Mouse (Mus musculus) hindbrain, embryonic 14.5 days (tissue): ENCODE measurements around the gene Nmt1. TPM values are rescaled to one million over a fixed set of nuclear protein-coding genes. Genes with fewer than 3 reads are reported as not detected.
A peak's percentile ranks its signal among the peaks of the same experiment; 100 is the strongest.

Source experiments
- ATAC-seq: fragments of 200-750 bp; cut with Nextera tagmentation; 2 replicates; pipeline ENCODE4 v1.8.0; 2017; ENCODE audit warnings: moderate number of reproducible peaks, mild to moderate bottlenecking, moderate TSS enrichment, moderate library complexity; ENCODE audit not compliant: low FRiP score
- DNase-seq: peaks from one replicate; pipeline ENCODE4 v3.0.0-alpha.2; 2015; ENCODE audit warnings: low spot score
- H3K27ac ChIP-seq: fragments of 300-500 bp; sonication (generic); 2 replicates; pipeline ENCODE4 v1.5.1; 2014; ENCODE audit warnings: mild to moderate bottlenecking, moderate library complexity
- H3K27me3 ChIP-seq: fragments of 300-500 bp; sonication (generic); 2 replicates; pipeline ENCODE4 v1.6.1; 2014; ENCODE audit warnings: mild to moderate bottlenecking, low read length, mixed read lengths; ENCODE audit not compliant: control insufficient read depth, insufficient read depth
- H3K36me3 ChIP-seq: fragments of 300-500 bp; sonication (generic); replicated peaks from 2 replicates; pipeline ENCODE4 v1.6.1; 2014; ENCODE audit not compliant: control insufficient read depth, insufficient read depth
- H3K4me1 ChIP-seq: fragments of 300-500 bp; sonication (generic); replicated peaks from 2 replicates; pipeline ENCODE4 v1.6.1; 2014; ENCODE audit warnings: antibody characterized with exemption, low read length, mixed read lengths; ENCODE audit not compliant: control insufficient read depth, insufficient read depth
- H3K4me2 ChIP-seq: fragments of 300-500 bp; sonication (generic); replicated peaks from 2 replicates; pipeline ENCODE4 v1.6.1; 2014; ENCODE audit warnings: mild to moderate bottlenecking, moderate library complexity
- H3K4me3 ChIP-seq: fragments of 300-500 bp; sonication (generic); replicated peaks from 2 replicates; pipeline ENCODE4 v1.5.1; 2014; ENCODE audit warnings: mild to moderate bottlenecking, low read length
- H3K9ac ChIP-seq: fragments of 300-500 bp; sonication (generic); 2 replicates; pipeline ENCODE4 v1.6.1; 2014
- H3K9me3 ChIP-seq: fragments of 300-500 bp; sonication (generic); 2 replicates; pipeline ENCODE4 v1.6.1; 2016; ENCODE audit warnings: low read length; ENCODE audit not compliant: control insufficient read depth
- WGBS: fragments of 180-500 bp; shearing (Covaris S2); extraction: QIAGEN DNeasy Blood & Tissue Kit; methylation state at CpG from one replicate; pipeline ENCODE4 v1.1.7; 2014; 5-methylcytosine and 5-hydroxymethylcytosine counted together
- polyA plus RNA-seq: library from polyadenylated mRNA; unstranded; fragments of >200 nt; fragmentation: Nextera tagmentation; extraction: Ambion mirVana; gene quantifications from 2 replicates; pipeline ENCODE4 v1.2.1, GENCODE M21; 2014

Nmt1 gene
- polyA plus RNA-seq, 1 experiment from 2014 or later, result 31.8 TPM

GRCm38 (mm10) chr11:103099352-103099940, 71.5 kb downstream of the Nmt1 start:
- Histone ChIP-seq H3K4me3 (no peak overlapping the region), H3K27ac (no peak overlapping the region), H3K27me3 (peaks cover 48% of the 10 kb centered on the region), H3K36me3 (no peaks in the 10 kb centered on the region), H3K4me2 (no peak overlapping the region), H3K9me3 (no peaks in the 10 kb centered on the region), H3K9ac (no peak overlapping the region), H3K4me1 (peaks cover 10% of the 10 kb centered on the region; the same call in 1 of the 2 replicates)
- DNase-seq (no peak), ATAC-seq (no peak)
- 59% methylated on average over 12 of the region's 12 CpGs for WGBS

GRCm38 (mm10) chr11:103100361-103100760, 72.4 kb downstream of the Nmt1 start:
- H3K27ac ChIP-seq, result no peak overlapping the region
- no peak overlapping the region for H3K4me3 ChIP-seq
- 73% methylated on average over 8 of the region's 8 CpGs for WGBS
- no peaks in the 10 kb centered on the region for H3K9me3 ChIP-seq
- ATAC-seq (no peak), DNase-seq (no peak)
- no peak overlapping the region for H3K4me2 ChIP-seq
- peaks cover 48% of the 10 kb centered on the region for H3K27me3 ChIP-seq
- H3K36me3 ChIP-seq, result no peaks in the 10 kb centered on the region
- peaks cover 10% of the 10 kb centered on the region; the same call in 1 of the 2 replicates for H3K4me1 ChIP-seq
- H3K9ac ChIP-seq, result no peak overlapping the region

GRCm38 (mm10) chr11:103101481-103101865, 73.5 kb downstream of the Nmt1 start, which contains the start of the genes Plcd3 and Acbd4:
Gene Plcd3, minus strand, starts transcription at chr11:103101658.
Gene Acbd4, plus strand, starts transcription at chr11:103101682.
- peak within 1 kb of the TSS; percentile 63 for H3K4me2 ChIP-seq
- peak; percentile 10; the same call in 1 of the 2 replicates for ATAC-seq
- peaks cover 10% of the 10 kb centered on the region; the same call in 1 of the 2 replicates for H3K4me1 ChIP-seq
- no peaks in the 10 kb centered on the region for H3K36me3 ChIP-seq
- peak; percentile 57 for DNase-seq
- no peaks in the 10 kb centered on the region for H3K9me3 ChIP-seq
- peak within 1 kb of the TSS; percentile 40 for H3K4me3 ChIP-seq
- WGBS, result under 1% methylated on average over 33 of the region's 34 CpGs
- peak within 1 kb of the TSS; percentile 49 for H3K9ac ChIP-seq
- no peak within 1 kb of the TSS for H3K27ac ChIP-seq
- peaks cover 46% of the 10 kb centered on the region for H3K27me3 ChIP-seq

GRCm38 (mm10) chr11:103101866-103102501, 74.0 kb downstream of the Nmt1 start:
- Histone ChIP-seq H3K4me2 (peak overlapping the region; percentile 63), H3K4me1 (peaks cover 10% of the 10 kb centered on the region; the same call in 1 of the 2 replicates), H3K27ac (no peak overlapping the region), H3K9ac (peak overlapping the region; percentile 49), H3K4me3 (peak overlapping the region; percentile 40), H3K36me3 (no peaks in the 10 kb centered on the region), H3K27me3 (peaks cover 43% of the 10 kb centered on the region), H3K9me3 (no peaks in the 10 kb centered on the region)
- DNase-seq (peak; percentile 58), ATAC-seq (peak; percentile 17; the same call in 1 of the 2 replicates)
- 4% methylated on average over 30 of the region's 30 CpGs for WGBS

- ATAC-seq, result peak; percentile 85
- H3K4me2 ChIP-seq, result peak overlapping the region; percentile 63
- peaks cover 38% of the 10 kb centered on the region for H3K27me3 ChIP-seq
- peaks cover 10% of the 10 kb centered on the region; the same call in 1 of the 2 replicates for H3K4me1 ChIP-seq
- peak; percentile 89 for DNase-seq
- H3K9me3 ChIP-seq, result no peaks in the 10 kb centered on the region
- H3K9ac ChIP-seq, result peak overlapping the region; percentile 49; the same call in 1 of the 2 replicates
- WGBS, result 1% methylated on average over 35 of the region's 35 CpGs
- H3K27ac ChIP-seq, result no peak overlapping the region
- H3K4me3 ChIP-seq, result peak overlapping the region; percentile 40
- H3K36me3 ChIP-seq, result no peaks in the 10 kb centered on the region
These were observed 74.8 kb downstream of the Nmt1 start for GRCm38 (mm10) chr11:103102725-103103349.

- H3K4me3 ChIP-seq, result no peak overlapping the region
- peak overlapping the region; percentile 63 for H3K4me2 ChIP-seq
- H3K9ac ChIP-seq, result no peak overlapping the region
- no peak overlapping the region for H3K27ac ChIP-seq
- 57% methylated on average over 8 of the region's 8 CpGs for WGBS
- peaks cover 10% of the 10 kb centered on the region; the same call in 1 of the 2 replicates for H3K4me1 ChIP-seq
- DNase-seq, result no peak
- H3K27me3 ChIP-seq, result peaks cover 38% of the 10 kb centered on the region
- no peak for ATAC-seq
- H3K36me3 ChIP-seq, result no peaks in the 10 kb centered on the region
- H3K9me3 ChIP-seq, result no peaks in the 10 kb centered on the region
These were observed 75.6 kb downstream of the Nmt1 start for GRCm38 (mm10) chr11:103103621-103104020.

- no peak overlapping the region for H3K4me3 ChIP-seq
- WGBS, result 76% methylated on average over 7 of the region's 7 CpGs
- H3K4me2 ChIP-seq, result no peak overlapping the region
- ATAC-seq, result no peak
- no peaks in the 10 kb centered on the region for H3K36me3 ChIP-seq
- DNase-seq, result no peak
- H3K27me3 ChIP-seq, result peaks cover 35% of the 10 kb centered on the region
- H3K9me3 ChIP-seq, result no peaks in the 10 kb centered on the region
- no peak overlapping the region for H3K9ac ChIP-seq
- peaks cover 10% of the 10 kb centered on the region; the same call in 1 of the 2 replicates for H3K4me1 ChIP-seq
- no peak overlapping the region for H3K27ac ChIP-seq
These were observed 76.5 kb downstream of the Nmt1 start for GRCm38 (mm10) chr11:103104469-103104868.

GRCm38 (mm10) chr11:103105180-103105725, 77.3 kb downstream of the Nmt1 start:
- no peaks in the 10 kb centered on the region for H3K9me3 ChIP-seq
- 69% methylated on average over 14 of the region's 14 CpGs for WGBS
- peaks cover 27% of the 10 kb centered on the region for H3K27me3 ChIP-seq
- no peak for DNase-seq
- no peak for ATAC-seq
- peaks cover 10% of the 10 kb centered on the region; the same call in 1 of the 2 replicates for H3K4me1 ChIP-seq
- no peak overlapping the region for H3K9ac ChIP-seq
- no peak overlapping the region for H3K4me3 ChIP-seq
- H3K4me2 ChIP-seq, result no peak overlapping the region
- no peak overlapping the region for H3K27ac ChIP-seq
- no peaks in the 10 kb centered on the region for H3K36me3 ChIP-seq

- peaks cover 25% of the 10 kb centered on the region for H3K27me3 ChIP-seq
- H3K9me3 ChIP-seq, result no peaks in the 10 kb centered on the region
- no peak overlapping the region for H3K4me3 ChIP-seq
- H3K36me3 ChIP-seq, result no peaks in the 10 kb centered on the region
- peaks cover 10% of the 10 kb centered on the region; the same call in 1 of the 2 replicates for H3K4me1 ChIP-seq
- no peak for DNase-seq
- WGBS, result 87% methylated on average over 6 of the region's 6 CpGs
- no peak overlapping the region for H3K27ac ChIP-seq
- no peak overlapping the region for H3K4me2 ChIP-seq
- no peak for ATAC-seq
- no peak overlapping the region for H3K9ac ChIP-seq
These were observed 77.8 kb downstream of the Nmt1 start for GRCm38 (mm10) chr11:103105810-103106209.
